In genomic region chr16:21339460-21340081, GRCm38 (mm10) we compare ENCODE assay signal across 8 mouse cellular contexts.
DNase-seq lines count a peak whose midpoint lies in the region; ATAC-seq lines count a peak whose summit lies in the region.

No protein-coding gene starts in this region.

- 0 out of 2 replicates have a peak overlapping the region, but pooled peaks have one; percentile 2 for H3K9ac ChIP-seq in forebrain, embryonic 12.5 days

- intact Hi-C loops in heart, postnatal 10 days (cut with DNase I), result no loop called here

- peaks cover 70% of the 10 kb centered on the region for H3K27me3 ChIP-seq in forebrain, embryonic 12.5 days

- DNase-seq in 3T3-L1 (ENCODE audit: low read depth, low spot score), result peak; percentile 97
- peak; percentile 78 to 80 for DNase-seq in heart, postnatal 10 days
- peak; percentile 71 to 78 for DNase-seq in layer of hippocampus, postnatal 10 days (ENCODE audit: low spot score in 2 of 2)
- DNase-seq in lung, postnatal 36 days, result peak; percentile 64
- DNase-seq in right cerebral cortex, postnatal 14 days, result peak; percentile 70
- DNase-seq in yolk sac, embryonic 10.5 days (ENCODE audit: low spot score), result no peak

- H3K36me3 ChIP-seq in forebrain, embryonic 12.5 days (replicated peaks), result no peaks in the 10 kb centered on the region

- H3K27ac ChIP-seq in brown adipose tissue, adult 24 weeks (replicated peaks; ENCODE audit: low read depth, low read length), result peak overlapping the region; percentile 61; the same call in 1 of the 2 replicates
- peak overlapping the region; percentile 94 for H3K27ac ChIP-seq in forebrain, embryonic 12.5 days

- WGBS in forebrain, embryonic 12.5 days, result 3% methylated on average over 11 of the region's 11 CpGs

- H3K4me2 ChIP-seq in forebrain, embryonic 12.5 days, result peak overlapping the region; percentile 38

- H3K4me1 ChIP-seq in brown adipose tissue, adult 24 weeks (ENCODE audit: control insufficient read depth, insufficient read depth, insufficient read length, low read length), result 0 out of 2 replicates have a peak, but pooled peaks cover 3% of the 10 kb centered on the region
- H3K4me1 ChIP-seq in forebrain, embryonic 12.5 days, result peaks cover 35% of the 10 kb centered on the region

- no peaks in the 10 kb centered on the region for H3K9me3 ChIP-seq in forebrain, embryonic 12.5 days

- H3K4me3 ChIP-seq in brown adipose tissue, adult 24 weeks (ENCODE audit: insufficient read depth, low read depth, low read length), result peak overlapping the region; percentile 20
- H3K4me3 ChIP-seq in forebrain, embryonic 12.5 days (replicated peaks), result no peak overlapping the region

- ATAC-seq in forebrain, embryonic 12.5 days (ENCODE audit: low FRiP score), result peak; percentile 94
